11 mouse cellular contexts compared by ENCODE assay signal in genomic region chr7:98315087-98315486, GRCm38 (mm10).
"Had no signal": no experiment of that assay in that cellular context is flagged by ENCODE, and none has a peak within 500 bp of the region (broad histone marks: within the 10 kb centered on the region; RNA-seq: fewer than 3 reads in every experiment).

No protein-coding gene starts in this region.

- H3K36me3 ChIP-seq: limb, embryonic 13.5 days; midbrain, embryonic 10.5 days; neural tube, embryonic 13.5 days had no signal

- H3K27ac ChIP-seq: limb, embryonic 13.5 days; midbrain, embryonic 10.5 days; neural tube, embryonic 13.5 days had no signal

- H3K9ac ChIP-seq: limb, embryonic 13.5 days; neural tube, embryonic 13.5 days had no signal

- H3K9me3 ChIP-seq: limb, embryonic 13.5 days; midbrain, embryonic 10.5 days; neural tube, embryonic 13.5 days had no signal

- H3K4me3 ChIP-seq: limb, embryonic 13.5 days; midbrain, embryonic 10.5 days; neural tube, embryonic 13.5 days had no signal

- H3K4me1 ChIP-seq: limb, embryonic 13.5 days; midbrain, embryonic 10.5 days; neural tube, embryonic 13.5 days had no signal

- DNase-seq: kidney, adult 18-20 months; kidney, postnatal 14 days; left cerebral cortex, postnatal 4 days; lung, adult 18-20 months; lung, postnatal 4 days; midbrain, embryonic 14.5 days; retina, postnatal 1 day; thymus, postnatal 4 days had no signal

- H3K4me2 ChIP-seq: limb, embryonic 13.5 days; neural tube, embryonic 13.5 days had no signal

- H3K27me3 ChIP-seq: limb, embryonic 13.5 days; neural tube, embryonic 13.5 days had no signal
